Mouse (Mus musculus): ENCODE measurements around the gene Notch1. TPM values are rescaled to one million over a fixed set of nuclear protein-coding genes. Genes with fewer than 3 reads are reported as not detected.

The Notch1 gene
- polyA plus RNA-seq, 1 experiment from 2014 or later, result 24.3 TPM

GRCm38 (mm10) chr2:26461667-26462066 is 54.8 kb downstream of the Notch1 start:
- WGBS, result 91% methylated on average over 5 of the region's 5 CpGs
- ATAC-seq (replicated peaks; ENCODE audit: low FRiP score, low TSS enrichment, low read depth) (no peak), DNase-seq (ENCODE audit: low spot score) (no peak)
- H3K27ac ChIP-seq (ENCODE audit: low read depth), result no peak overlapping the region
- H3K4me1 ChIP-seq (replicated peaks; ENCODE audit: control insufficient read depth, insufficient read depth, low read length), result peaks cover 18% of the 10 kb centered on the region
- H3K4me2 ChIP-seq (ENCODE audit: low read length), result no peak overlapping the region
- H3K4me3 ChIP-seq (ENCODE audit: low read depth, low read length), result no peak overlapping the region
- H3K9me3 ChIP-seq (ENCODE audit: control insufficient read depth, low read length), result no peaks in the 10 kb centered on the region
- H3K36me3 ChIP-seq (ENCODE audit: control insufficient read depth, insufficient read depth, low read length), result peaks cover 75% of the 10 kb centered on the region
- H3K9ac ChIP-seq (ENCODE audit: low read length), result no peak overlapping the region
- no peaks in the 10 kb centered on the region for H3K27me3 ChIP-seq (replicated peaks; ENCODE audit: control insufficient read depth, insufficient read depth, low read length)

GRCm38 (mm10) chr2:26460837-26461236 is 55.6 kb downstream of the Notch1 start:
- 89% methylated on average over 13 of the region's 13 CpGs for WGBS

GRCm38 (mm10) chr2:26460097-26460646 is 56.3 kb downstream of the Notch1 start:
- H3K4me2 ChIP-seq (ENCODE audit: low read length), result no peak overlapping the region
- no peaks in the 10 kb centered on the region for H3K9me3 ChIP-seq (ENCODE audit: control insufficient read depth, low read length)
- no peak overlapping the region for H3K27ac ChIP-seq (ENCODE audit: low read depth)
- H3K4me1 ChIP-seq (replicated peaks; ENCODE audit: control insufficient read depth, insufficient read depth, low read length), result peaks cover 18% of the 10 kb centered on the region
- peaks cover 60% of the 10 kb centered on the region for H3K36me3 ChIP-seq (ENCODE audit: control insufficient read depth, insufficient read depth, low read length)
- H3K27me3 ChIP-seq (replicated peaks; ENCODE audit: control insufficient read depth, insufficient read depth, low read length), result no peaks in the 10 kb centered on the region
- no peak overlapping the region for H3K4me3 ChIP-seq (ENCODE audit: low read depth, low read length)
- 87% methylated on average over 16 of the region's 16 CpGs for WGBS
- ATAC-seq (replicated peaks; ENCODE audit: low FRiP score, low TSS enrichment, low read depth) (no peak), DNase-seq (ENCODE audit: low spot score) (no peak)
- no peak overlapping the region for H3K9ac ChIP-seq (ENCODE audit: low read length)

More at GRCm38 (mm10) chr2:26460837-26461236, 55.6 kb downstream of the Notch1 start:
- H3K4me3 ChIP-seq (ENCODE audit: low read depth, low read length), result no peak overlapping the region
- H3K4me1 ChIP-seq (replicated peaks; ENCODE audit: control insufficient read depth, insufficient read depth, low read length), result peaks cover 18% of the 10 kb centered on the region
- peaks cover 66% of the 10 kb centered on the region for H3K36me3 ChIP-seq (ENCODE audit: control insufficient read depth, insufficient read depth, low read length)
- no peaks in the 10 kb centered on the region for H3K9me3 ChIP-seq (ENCODE audit: control insufficient read depth, low read length)
- DNase-seq (ENCODE audit: low spot score) (no peak), ATAC-seq (replicated peaks; ENCODE audit: low FRiP score, low TSS enrichment, low read depth) (no peak)
- H3K9ac ChIP-seq (ENCODE audit: low read length), result no peak overlapping the region
- no peaks in the 10 kb centered on the region for H3K27me3 ChIP-seq (replicated peaks; ENCODE audit: control insufficient read depth, insufficient read depth, low read length)
- no peak overlapping the region for H3K4me2 ChIP-seq (ENCODE audit: low read length)
- H3K27ac ChIP-seq (ENCODE audit: low read depth), result no peak overlapping the region

- no peaks in the 10 kb centered on the region for H3K9me3 ChIP-seq (ENCODE audit: control insufficient read depth, low read length)
- peaks cover 18% of the 10 kb centered on the region for H3K4me1 ChIP-seq (replicated peaks; ENCODE audit: control insufficient read depth, insufficient read depth, low read length)
- DNase-seq (ENCODE audit: low spot score) (peak; percentile 56), ATAC-seq (replicated peaks; ENCODE audit: low FRiP score, low TSS enrichment, low read depth) (peak; percentile 45; the same call in 1 of the 2 replicates)
- no peaks in the 10 kb centered on the region for H3K27me3 ChIP-seq (replicated peaks; ENCODE audit: control insufficient read depth, insufficient read depth, low read length)
- no peak overlapping the region for H3K27ac ChIP-seq (ENCODE audit: low read depth)
- no peak overlapping the region for H3K4me2 ChIP-seq (ENCODE audit: low read length)
- no peak overlapping the region for H3K4me3 ChIP-seq (ENCODE audit: low read depth, low read length)
- H3K36me3 ChIP-seq (ENCODE audit: control insufficient read depth, insufficient read depth, low read length), result peaks cover 53% of the 10 kb centered on the region
- WGBS, result 17% methylated on average over 6 of the region's 6 CpGs
- no peak overlapping the region for H3K9ac ChIP-seq (ENCODE audit: low read length)
Measured at GRCm38 (mm10) chr2:26459478-26459877, 57.0 kb downstream of the Notch1 start.

GRCm38 (mm10) chr2:26458402-26459124 is 57.9 kb downstream of the Notch1 start:
- H3K9ac ChIP-seq (ENCODE audit: low read length), result no peak overlapping the region
- H3K36me3 ChIP-seq (ENCODE audit: control insufficient read depth, insufficient read depth, low read length), result peaks cover 44% of the 10 kb centered on the region
- no peak overlapping the region for H3K4me3 ChIP-seq (ENCODE audit: low read depth, low read length)
- no peaks in the 10 kb centered on the region for H3K9me3 ChIP-seq (ENCODE audit: control insufficient read depth, low read length)
- H3K27ac ChIP-seq (ENCODE audit: low read depth), result peak overlapping the region; percentile 40; the same call in 1 of the 2 replicates
- DNase-seq (ENCODE audit: low spot score), result no peak
- WGBS, result 31% methylated on average over 7 of the region's 7 CpGs
- no peak overlapping the region for H3K4me2 ChIP-seq (ENCODE audit: low read length)
- H3K4me1 ChIP-seq (replicated peaks; ENCODE audit: control insufficient read depth, insufficient read depth, low read length), result peaks cover 18% of the 10 kb centered on the region
- H3K27me3 ChIP-seq (replicated peaks; ENCODE audit: control insufficient read depth, insufficient read depth, low read length), result no peaks in the 10 kb centered on the region
- 0 out of 2 replicates have a peak, but pooled peaks have one; percentile 49 for ATAC-seq (replicated peaks; ENCODE audit: low FRiP score, low TSS enrichment, low read depth)

GRCm38 (mm10) chr2:26449121-26450060 is 67.1 kb downstream of the Notch1 start:
- Histone ChIP-seq H3K4me3 (ENCODE audit: low read depth, low read length) (no peak overlapping the region), H3K27me3 (replicated peaks; ENCODE audit: control insufficient read depth, insufficient read depth, low read length) (no peaks in the 10 kb centered on the region), H3K9me3 (ENCODE audit: control insufficient read depth, low read length) (no peaks in the 10 kb centered on the region), H3K4me1 (replicated peaks; ENCODE audit: control insufficient read depth, insufficient read depth, low read length) (peaks cover 10% of the 10 kb centered on the region), H3K9ac (ENCODE audit: low read length) (no peak overlapping the region), H3K27ac (ENCODE audit: low read depth) (no peak overlapping the region), H3K4me2 (ENCODE audit: low read length) (no peak overlapping the region), H3K36me3 (ENCODE audit: control insufficient read depth, insufficient read depth, low read length) (no peaks in the 10 kb centered on the region)
- DNase-seq (ENCODE audit: low spot score), result peak; percentile 91
- ATAC-seq (replicated peaks; ENCODE audit: low FRiP score, low TSS enrichment, low read depth), result no peak
- 20% methylated on average over 5 of the region's 5 CpGs for WGBS

- ATAC-seq (replicated peaks; ENCODE audit: low FRiP score, low TSS enrichment, low read depth) (no peak), DNase-seq (ENCODE audit: low spot score) (no peak)
- Histone ChIP-seq H3K9ac (ENCODE audit: low read length) (no peak overlapping the region), H3K36me3 (ENCODE audit: control insufficient read depth, insufficient read depth, low read length) (no peaks in the 10 kb centered on the region), H3K9me3 (ENCODE audit: control insufficient read depth, low read length) (no peaks in the 10 kb centered on the region), H3K27ac (ENCODE audit: low read depth) (no peak overlapping the region), H3K4me3 (ENCODE audit: low read depth, low read length) (no peak overlapping the region), H3K4me1 (replicated peaks; ENCODE audit: control insufficient read depth, insufficient read depth, low read length) (peaks cover 24% of the 10 kb centered on the region), H3K4me2 (ENCODE audit: low read length) (no peak overlapping the region), H3K27me3 (replicated peaks; ENCODE audit: control insufficient read depth, insufficient read depth, low read length) (no peaks in the 10 kb centered on the region)
- WGBS, result 77% methylated on average over 1 of the region's 1 CpGs
Measured at GRCm38 (mm10) chr2:26447451-26447850, 69.0 kb downstream of the Notch1 start.

GRCm38 (mm10) chr2:26446671-26447070 is 69.8 kb downstream of the Notch1 start:
- Histone ChIP-seq H3K4me3 (ENCODE audit: low read depth, low read length) (peak overlapping the region; percentile 95), H3K36me3 (ENCODE audit: control insufficient read depth, insufficient read depth, low read length) (peaks cover 2% of the 10 kb centered on the region), H3K4me2 (ENCODE audit: low read length) (peak overlapping the region; percentile 93), H3K4me1 (replicated peaks; ENCODE audit: control insufficient read depth, insufficient read depth, low read length) (peaks cover 24% of the 10 kb centered on the region), H3K9ac (ENCODE audit: low read length) (peak overlapping the region; percentile 53), H3K9me3 (ENCODE audit: control insufficient read depth, low read length) (no peaks in the 10 kb centered on the region), H3K27ac (ENCODE audit: low read depth) (no peak overlapping the region), H3K27me3 (replicated peaks; ENCODE audit: control insufficient read depth, insufficient read depth, low read length) (no peaks in the 10 kb centered on the region)
- 72% methylated on average over 4 of the region's 4 CpGs for WGBS
- DNase-seq (ENCODE audit: low spot score) (no peak), ATAC-seq (replicated peaks; ENCODE audit: low FRiP score, low TSS enrichment, low read depth) (no peak)

All from intestine, embryonic 14.5 days (tissue).